Mouse (Mus musculus) intestine, postnatal 0 days (tissue): ENCODE measurements around the gene Rtn1. TPM values are rescaled to one million over a fixed set of nuclear protein-coding genes. Genes with fewer than 3 reads are reported as not detected.

Experiments used
- ATAC-seq: fragments of 200-750 bp; cut with Nextera tagmentation; 2 replicates; pipeline ENCODE4 v1.8.0; 2017; ENCODE audit warnings: mild to moderate bottlenecking, moderate TSS enrichment, moderate library complexity
- H3K27ac ChIP-seq: fragments of 300-500 bp; sonication (generic); 2 replicates; pipeline ENCODE4 v1.5.1; 2014; ENCODE audit warnings: mild to moderate bottlenecking, low read depth, low read length, moderate library complexity
- H3K27me3 ChIP-seq: fragments of 300-500 bp; sonication (generic); replicated peaks from 2 replicates; pipeline ENCODE4 v1.6.1; 2014; ENCODE audit warnings: low read length, mixed read lengths; ENCODE audit not compliant: control insufficient read depth, insufficient read depth
- H3K36me3 ChIP-seq: fragments of 300-500 bp; sonication (generic); 2 replicates; pipeline ENCODE4 v1.6.1; 2014; ENCODE audit warnings: mild to moderate bottlenecking, moderate library complexity; ENCODE audit not compliant: control insufficient read depth, insufficient read depth
- H3K4me1 ChIP-seq: fragments of 300-500 bp; sonication (generic); replicated peaks from 2 replicates; pipeline ENCODE4 v1.6.1; 2014; ENCODE audit warnings: antibody characterized with exemption, low read length, mixed read lengths; ENCODE audit not compliant: control insufficient read depth, insufficient read depth
- H3K4me2 ChIP-seq: fragments of 300-500 bp; sonication (generic); replicated peaks from 2 replicates; pipeline ENCODE4 v1.6.1; 2014; ENCODE audit warnings: low read depth, mild to moderate bottlenecking, moderate library complexity
- H3K4me3 ChIP-seq: fragments of 300-500 bp; sonication (generic); 2 replicates; pipeline ENCODE4 v1.5.1; 2014; ENCODE audit warnings: low read depth, low read length
- H3K9ac ChIP-seq: fragments of 300-500 bp; sonication (generic); 2 replicates; pipeline ENCODE4 v1.6.1; 2014; ENCODE audit warnings: mild to moderate bottlenecking, low read depth, low read length
- H3K9me3 ChIP-seq: fragments of 300-500 bp; sonication (generic); 2 replicates; pipeline ENCODE4 v1.6.1; 2016; ENCODE audit warnings: mixed run types; ENCODE audit not compliant: control insufficient read depth
- CTCF ChIP-seq: sonication (generic); IDR thresholded peaks from 2 replicates; pipeline ENCODE4 v1.5.1; 2016; ENCODE audit warnings: low read depth, mild to moderate bottlenecking, control low read depth, antibody characterized with exemption, moderate library complexity
- WGBS: fragments of 180-500 bp; shearing (Covaris S2); extraction: QIAGEN DNeasy Blood & Tissue Kit; methylation state at CpG from one replicate; pipeline ENCODE4 v1.1.7; 2014; 5-methylcytosine and 5-hydroxymethylcytosine counted together
- polyA plus RNA-seq: library from polyadenylated mRNA; unstranded; fragments of >200 nt; fragmentation: Nextera tagmentation; extraction: Ambion mirVana; gene quantifications from 2 replicates; pipeline ENCODE4 v1.2.1, GENCODE M21; 2015

The Rtn1 gene
- polyA plus RNA-seq, 1 experiment from 2014 or later: 55.0 TPM

- no peak for ATAC-seq
- TF ChIP-seq CTCF: no peak
- 44% methylated on average over 12 of the region's 12 CpGs for WGBS
- no peaks in the 10 kb centered on the region for H3K27me3 ChIP-seq
- no peaks in the 10 kb centered on the region for H3K9me3 ChIP-seq
- no peaks in the 10 kb centered on the region for H3K36me3 ChIP-seq
- no peak overlapping the region for H3K4me2 ChIP-seq
- H3K4me3 ChIP-seq: no peak overlapping the region
- H3K27ac ChIP-seq: no peak overlapping the region
- H3K4me1 ChIP-seq: no peaks in the 10 kb centered on the region; the same call in 1 of the 2 replicates
- H3K9ac ChIP-seq: no peak overlapping the region
Measured at GRCm38 (mm10) chr12:72365231-72366103, 43.4 kb downstream of the Rtn1 start.

GRCm38 (mm10) chr12:72364543-72364942, 44.3 kb downstream of the Rtn1 start:
- no peak for ATAC-seq
- no peak overlapping the region for H3K4me2 ChIP-seq
- TF ChIP-seq CTCF: no peak
- WGBS: 79% methylated on average over 5 of the region's 5 CpGs
- H3K27me3 ChIP-seq: no peaks in the 10 kb centered on the region
- no peak overlapping the region for H3K27ac ChIP-seq
- H3K4me1 ChIP-seq: no peaks in the 10 kb centered on the region; the same call in 1 of the 2 replicates
- no peaks in the 10 kb centered on the region for H3K9me3 ChIP-seq
- H3K9ac ChIP-seq: no peak overlapping the region
- H3K4me3 ChIP-seq: no peak overlapping the region
- no peaks in the 10 kb centered on the region for H3K36me3 ChIP-seq

- Histone ChIP-seq H3K4me2 (no peak overlapping the region), H3K9me3 (no peaks in the 10 kb centered on the region), H3K4me3 (no peak overlapping the region), H3K9ac (no peak overlapping the region), H3K36me3 (no peaks in the 10 kb centered on the region), H3K27ac (no peak overlapping the region), H3K27me3 (no peaks in the 10 kb centered on the region), H3K4me1 (no peaks in the 10 kb centered on the region; the same call in 1 of the 2 replicates)
- ATAC-seq: no peak
- no peak for TF ChIP-seq CTCF
- WGBS: 69% methylated on average over 9 of the region's 9 CpGs
Measured at GRCm38 (mm10) chr12:72361701-72362354, 47.0 kb downstream of the Rtn1 start.

- no peaks in the 10 kb centered on the region for H3K9me3 ChIP-seq
- no peak overlapping the region for H3K27ac ChIP-seq
- no peak overlapping the region for H3K4me3 ChIP-seq
- H3K27me3 ChIP-seq: no peaks in the 10 kb centered on the region
- H3K36me3 ChIP-seq: no peaks in the 10 kb centered on the region
- H3K9ac ChIP-seq: no peak overlapping the region
- no peak for ATAC-seq
- 68% methylated on average over 5 of the region's 5 CpGs for WGBS
- no peak for TF ChIP-seq CTCF
- no peaks in the 10 kb centered on the region; the same call in 1 of the 2 replicates for H3K4me1 ChIP-seq
- no peak overlapping the region for H3K4me2 ChIP-seq
Measured at GRCm38 (mm10) chr12:72360926-72361615, 47.8 kb downstream of the Rtn1 start.

GRCm38 (mm10) chr12:72359903-72360302, 49.0 kb downstream of the Rtn1 start:
- WGBS: 54% methylated on average over 3 of the region's 3 CpGs
- TF ChIP-seq CTCF: no peak
- no peak overlapping the region for H3K4me2 ChIP-seq
- no peak overlapping the region for H3K4me3 ChIP-seq
- no peaks in the 10 kb centered on the region for H3K36me3 ChIP-seq
- H3K27me3 ChIP-seq: no peaks in the 10 kb centered on the region
- no peaks in the 10 kb centered on the region; the same call in 1 of the 2 replicates for H3K4me1 ChIP-seq
- H3K9ac ChIP-seq: no peak overlapping the region
- no peaks in the 10 kb centered on the region for H3K9me3 ChIP-seq
- no peak for ATAC-seq
- no peak overlapping the region for H3K27ac ChIP-seq
